Mouse (Mus musculus) neural tube, embryonic 11.5 days (tissue): ENCODE results near the gene Tmem156. TPM values are rescaled to one million over a fixed set of nuclear protein-coding genes. Genes with fewer than 3 reads are reported as not detected.
A peak's percentile ranks its signal among the peaks of the same experiment; 100 is the strongest.

Experiments used
- ATAC-seq: fragments of 200-750 bp; cut with Nextera tagmentation; 2 replicates; pipeline ENCODE4 v1.8.0; 2017; ENCODE audit warnings: moderate number of reproducible peaks, mild to moderate bottlenecking, moderate TSS enrichment, moderate library complexity; ENCODE audit not compliant: insufficient read depth, low FRiP score, low TSS enrichment
- DNase-seq: peaks from one replicate; pipeline ENCODE4 v3.0.0-alpha.2; 2015; ENCODE audit warnings: low spot score
- H3K27ac ChIP-seq: fragments of 300-500 bp; sonication (generic); 2 replicates; pipeline ENCODE4 v1.5.1; 2014; ENCODE audit warnings: low read depth, mild to moderate bottlenecking, low read length
- H3K27me3 ChIP-seq: fragments of 300-500 bp; sonication (generic); 2 replicates; pipeline ENCODE4 v1.6.1; 2014; ENCODE audit warnings: mild to moderate bottlenecking, low read length, mixed read lengths; ENCODE audit not compliant: control insufficient read depth, insufficient read depth
- H3K36me3 ChIP-seq: fragments of 300-500 bp; sonication (generic); 2 replicates; pipeline ENCODE4 v1.6.1; 2014; ENCODE audit warnings: mild to moderate bottlenecking, low read length, moderate library complexity, mixed read lengths; ENCODE audit not compliant: control insufficient read depth, insufficient read depth
- H3K4me1 ChIP-seq: fragments of 300-500 bp; sonication (generic); 2 replicates; pipeline ENCODE4 v1.6.1; 2014; ENCODE audit warnings: low read length, mixed read lengths; ENCODE audit not compliant: control insufficient read depth, insufficient read depth
- H3K4me2 ChIP-seq: fragments of 300-500 bp; sonication (generic); 2 replicates; pipeline ENCODE4 v1.6.1; 2014; ENCODE audit warnings: low read depth, mild to moderate bottlenecking, moderate library complexity
- H3K4me3 ChIP-seq: fragments of 300-500 bp; sonication (generic); 2 replicates; pipeline ENCODE4 v1.5.1; 2014; ENCODE audit warnings: low read depth, low read length
- H3K9ac ChIP-seq: fragments of 300-500 bp; sonication (generic); 2 replicates; pipeline ENCODE4 v1.6.1; 2014; ENCODE audit warnings: mild to moderate bottlenecking, low read length
- H3K9me3 ChIP-seq: fragments of 300-500 bp; sonication (generic); 2 replicates; pipeline ENCODE4 v1.6.1; 2016; ENCODE audit warnings: low read length; ENCODE audit not compliant: control insufficient read depth
- WGBS: fragments of 180-500 bp; shearing (Covaris S2); extraction: QIAGEN DNeasy Blood & Tissue Kit; methylation state at CpG from one replicate; pipeline ENCODE4 v1.1.7; 2014; 5-methylcytosine and 5-hydroxymethylcytosine counted together
- polyA plus RNA-seq: library from polyadenylated mRNA; unstranded; fragments of >200 nt; fragmentation: Nextera tagmentation; extraction: Ambion mirVana; gene quantifications from 2 replicates; pipeline ENCODE4 v1.2.1, GENCODE M21; 2014

Tmem156 gene
- polyA plus RNA-seq, 1 experiment from 2014 or later = 0.21 TPM

DNA sequence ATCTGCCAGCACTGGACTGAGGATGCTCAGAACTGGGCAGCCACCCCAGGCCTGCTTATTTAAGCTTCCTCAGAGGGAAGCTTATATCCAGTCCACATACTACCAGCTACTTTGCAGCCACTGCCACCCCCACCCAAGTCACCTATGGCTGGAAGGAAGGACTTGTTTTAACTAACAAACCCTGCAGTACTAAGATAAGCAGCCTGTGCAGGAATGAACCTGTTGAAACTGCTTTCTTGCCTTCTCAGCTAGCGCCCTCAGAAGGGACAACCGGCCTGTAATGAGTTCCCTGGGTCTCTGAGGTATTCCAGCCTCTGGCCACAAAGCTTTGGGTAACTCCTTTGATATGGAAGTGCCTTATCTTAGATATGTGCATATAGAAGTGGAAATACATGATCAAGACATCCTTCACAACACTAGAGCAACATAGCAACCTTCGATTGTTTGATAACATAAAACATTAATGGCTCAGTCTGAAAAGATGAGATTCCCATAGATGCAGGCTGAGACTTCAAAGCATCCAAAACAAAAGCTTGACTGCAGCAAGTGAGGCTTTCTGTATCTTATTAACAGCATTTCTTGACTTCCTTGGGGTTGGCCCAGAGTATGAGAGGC lies 10.2 kb upstream of the Tmem156 start:
- H3K27ac ChIP-seq = no peak overlapping the region

GRCm38 (mm10) chr5:65101621-65102020 lies 9.7 kb upstream of the Tmem156 start:
- Histone ChIP-seq H3K27ac (no peak overlapping the region), H3K27me3 (no peaks in the 10 kb centered on the region), H3K4me3 (no peak overlapping the region), H3K9me3 (no peaks in the 10 kb centered on the region), H3K4me1 (0 out of 2 replicates have a peak, but pooled peaks cover under 1% of the 10 kb centered on the region), H3K36me3 (no peaks in the 10 kb centered on the region), H3K4me2 (no peak overlapping the region), H3K9ac (no peak overlapping the region)
- DNase-seq (no peak), ATAC-seq (no peak)
- 93% methylated on average over 6 of the region's 6 CpGs for WGBS

More for the DNA sequence above, 10.2 kb upstream of the Tmem156 start:
- no peak overlapping the region for H3K9ac ChIP-seq
- no peak overlapping the region for H3K4me3 ChIP-seq
- 0 out of 2 replicates have a peak, but pooled peaks cover 3% of the 10 kb centered on the region for H3K4me1 ChIP-seq
- H3K9me3 ChIP-seq = no peaks in the 10 kb centered on the region
- ATAC-seq (no peak), DNase-seq (no peak)
- no peaks in the 10 kb centered on the region for H3K27me3 ChIP-seq
- H3K4me2 ChIP-seq = no peak overlapping the region
- 77% methylated on average over 3 of the region's 3 CpGs for WGBS
- no peaks in the 10 kb centered on the region for H3K36me3 ChIP-seq

GRCm38 (mm10) chr5:65101209-65101608 lies 9.3 kb upstream of the Tmem156 start:
- ATAC-seq = no peak
- H3K27ac ChIP-seq = no peak overlapping the region
- H3K9me3 ChIP-seq = no peaks in the 10 kb centered on the region
- no peak overlapping the region for H3K4me2 ChIP-seq
- no peaks in the 10 kb centered on the region for H3K4me1 ChIP-seq
- no peak overlapping the region for H3K9ac ChIP-seq
- no peak overlapping the region for H3K4me3 ChIP-seq
- no peak for DNase-seq
- no peaks in the 10 kb centered on the region for H3K27me3 ChIP-seq
- H3K36me3 ChIP-seq = no peaks in the 10 kb centered on the region
- 78% methylated on average over 5 of the region's 5 CpGs for WGBS

GRCm38 (mm10) chr5:65100002-65100401 lies 8.1 kb upstream of the Tmem156 start:
- H3K4me2 ChIP-seq = no peak overlapping the region
- no peak for ATAC-seq
- WGBS = 64% methylated on average over 11 of the region's 11 CpGs
- no peak overlapping the region for H3K27ac ChIP-seq
- no peaks in the 10 kb centered on the region for H3K36me3 ChIP-seq
- H3K4me1 ChIP-seq = no peaks in the 10 kb centered on the region
- H3K4me3 ChIP-seq = no peak overlapping the region
- DNase-seq = no peak
- H3K9me3 ChIP-seq = no peaks in the 10 kb centered on the region
- no peaks in the 10 kb centered on the region for H3K27me3 ChIP-seq
- no peak overlapping the region for H3K9ac ChIP-seq

GRCm38 (mm10) chr5:65097457-65097856 lies 5.5 kb upstream of the Tmem156 start:
- no peak for DNase-seq
- no peak overlapping the region for H3K4me3 ChIP-seq
- H3K4me1 ChIP-seq = no peaks in the 10 kb centered on the region
- H3K9ac ChIP-seq = no peak overlapping the region
- 88% methylated on average over 5 of the region's 5 CpGs for WGBS
- H3K4me2 ChIP-seq = no peak overlapping the region
- ATAC-seq = no peak
- H3K27ac ChIP-seq = no peak overlapping the region
- no peaks in the 10 kb centered on the region for H3K9me3 ChIP-seq
- no peaks in the 10 kb centered on the region for H3K27me3 ChIP-seq
- H3K36me3 ChIP-seq = no peaks in the 10 kb centered on the region

GRCm38 (mm10) chr5:65096805-65097204 lies 4.9 kb upstream of the Tmem156 start:
- H3K27me3 ChIP-seq = no peaks in the 10 kb centered on the region
- 72% methylated on average over 3 of the region's 3 CpGs for WGBS
- DNase-seq (no peak), ATAC-seq (no peak)
- no peak overlapping the region for H3K27ac ChIP-seq
- H3K4me1 ChIP-seq = no peaks in the 10 kb centered on the region
- H3K4me3 ChIP-seq = no peak overlapping the region
- H3K9me3 ChIP-seq = no peaks in the 10 kb centered on the region
- H3K36me3 ChIP-seq = no peaks in the 10 kb centered on the region
- no peak overlapping the region for H3K4me2 ChIP-seq
- no peak overlapping the region for H3K9ac ChIP-seq

DNA sequence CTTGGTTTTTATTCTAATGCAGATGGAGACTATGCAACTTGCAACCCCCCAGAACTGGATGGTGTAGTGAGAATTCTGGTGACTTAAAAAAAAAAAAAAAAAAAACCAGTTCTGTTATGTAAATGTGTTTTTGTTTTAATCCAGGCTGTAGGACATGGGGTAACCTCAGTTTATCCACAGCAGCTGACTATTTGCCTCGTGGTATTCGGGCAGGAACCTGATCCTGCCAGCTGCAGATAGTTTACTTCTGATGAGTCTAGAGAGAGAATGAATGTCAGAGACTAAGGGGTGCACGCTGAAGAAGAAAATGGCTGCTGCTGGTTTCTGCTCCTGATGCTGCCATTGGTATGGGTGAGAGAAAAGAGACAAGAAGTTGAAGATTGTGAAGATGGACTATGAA lies 4.2 kb upstream of the Tmem156 start:
- 89% methylated on average over 3 of the region's 3 CpGs for WGBS
- no peak for ATAC-seq
- no peaks in the 10 kb centered on the region for H3K9me3 ChIP-seq

DNA sequence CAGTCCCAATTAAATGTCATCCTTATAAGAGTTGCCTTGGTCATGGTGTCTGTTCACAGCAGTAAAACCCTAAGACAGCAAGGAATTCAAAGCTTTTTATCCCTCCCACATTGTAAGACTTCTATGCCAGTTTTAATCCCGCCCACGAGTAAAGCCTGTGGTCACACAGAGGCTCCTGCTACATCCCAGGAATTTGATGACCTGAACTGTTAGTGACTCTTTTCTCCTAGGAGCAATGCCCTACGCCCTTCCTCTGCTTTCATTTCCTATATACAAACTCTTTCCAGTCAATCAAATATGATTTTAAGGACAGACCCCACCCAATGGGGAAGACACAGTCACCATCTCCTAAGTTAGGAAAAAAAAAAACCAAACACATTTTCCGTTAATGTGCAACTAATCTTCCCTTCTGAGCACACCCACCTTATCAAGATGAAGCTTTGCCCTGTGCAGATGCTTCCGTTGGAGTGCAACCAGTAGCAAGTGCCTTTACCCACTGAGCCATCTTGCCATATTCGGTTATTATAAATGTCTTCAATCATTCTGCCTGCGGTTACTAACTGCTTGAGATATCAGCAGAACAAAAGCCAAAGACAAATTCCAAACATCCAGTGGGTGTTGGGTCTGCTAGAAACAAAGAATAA lies 3.1 kb upstream of the Tmem156 start:
- Histone ChIP-seq H3K4me2 (no peak overlapping the region), H3K4me3 (no peak overlapping the region), H3K27ac (no peak overlapping the region), H3K9me3 (no peaks in the 10 kb centered on the region), H3K27me3 (no peaks in the 10 kb centered on the region), H3K9ac (no peak overlapping the region), H3K36me3 (no peaks in the 10 kb centered on the region), H3K4me1 (no peaks in the 10 kb centered on the region)
- DNase-seq (no peak), ATAC-seq (no peak)
- 90% methylated on average over 7 of the region's 7 CpGs for WGBS

More for the DNA sequence above, 4.2 kb upstream of the Tmem156 start:
- no peak for DNase-seq
- H3K9ac ChIP-seq = no peak overlapping the region
- H3K4me2 ChIP-seq = no peak overlapping the region
- H3K27ac ChIP-seq = no peak overlapping the region
- no peaks in the 10 kb centered on the region for H3K27me3 ChIP-seq
- no peaks in the 10 kb centered on the region for H3K4me1 ChIP-seq
- H3K36me3 ChIP-seq = no peaks in the 10 kb centered on the region
- no peak overlapping the region for H3K4me3 ChIP-seq

DNA sequence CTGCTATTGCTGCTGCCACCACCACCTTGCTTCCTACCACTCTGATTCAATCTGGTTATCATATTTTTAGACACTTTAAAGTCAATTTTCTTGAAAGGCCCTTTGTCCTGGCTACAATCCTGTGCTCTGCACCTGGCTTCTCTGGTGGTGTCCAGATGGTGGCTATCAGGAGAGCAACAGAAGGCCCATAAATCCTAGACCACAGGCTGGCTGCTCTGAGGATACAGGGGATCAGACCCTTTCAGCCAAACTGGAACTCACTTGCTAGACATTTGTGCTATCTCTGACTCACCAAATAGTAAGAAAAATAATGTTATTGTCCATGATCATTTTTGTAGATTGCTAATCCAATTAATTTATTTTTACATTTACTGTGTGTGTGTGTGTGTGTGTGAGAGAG lies 1.8 kb upstream of the Tmem156 start:
- Histone ChIP-seq H3K9me3 (no peaks in the 10 kb centered on the region), H3K36me3 (no peaks in the 10 kb centered on the region), H3K9ac (no peak overlapping the region), H3K27ac (no peak overlapping the region), H3K27me3 (no peaks in the 10 kb centered on the region), H3K4me2 (no peak overlapping the region), H3K4me1 (no peaks in the 10 kb centered on the region), H3K4me3 (no peak overlapping the region)
- ATAC-seq (no peak; the same call in 1 of the 2 replicates), DNase-seq (peak; percentile 29)
